Mouse (Mus musculus): Measurements from ENCODE around the gene Parg. TPM values are rescaled to one million over a fixed set of nuclear protein-coding genes. Genes with fewer than 3 reads are reported as not detected.

Gene Parg
- 49.2 TPM for polyA plus RNA-seq (2014; fragmentation: Illumina TruSeq; extraction: RNeasy Lipid Tissue Mini Kit (QIAGEN cat#74804); ENCODE audit: low read depth, low replicate concordance)

DNA sequence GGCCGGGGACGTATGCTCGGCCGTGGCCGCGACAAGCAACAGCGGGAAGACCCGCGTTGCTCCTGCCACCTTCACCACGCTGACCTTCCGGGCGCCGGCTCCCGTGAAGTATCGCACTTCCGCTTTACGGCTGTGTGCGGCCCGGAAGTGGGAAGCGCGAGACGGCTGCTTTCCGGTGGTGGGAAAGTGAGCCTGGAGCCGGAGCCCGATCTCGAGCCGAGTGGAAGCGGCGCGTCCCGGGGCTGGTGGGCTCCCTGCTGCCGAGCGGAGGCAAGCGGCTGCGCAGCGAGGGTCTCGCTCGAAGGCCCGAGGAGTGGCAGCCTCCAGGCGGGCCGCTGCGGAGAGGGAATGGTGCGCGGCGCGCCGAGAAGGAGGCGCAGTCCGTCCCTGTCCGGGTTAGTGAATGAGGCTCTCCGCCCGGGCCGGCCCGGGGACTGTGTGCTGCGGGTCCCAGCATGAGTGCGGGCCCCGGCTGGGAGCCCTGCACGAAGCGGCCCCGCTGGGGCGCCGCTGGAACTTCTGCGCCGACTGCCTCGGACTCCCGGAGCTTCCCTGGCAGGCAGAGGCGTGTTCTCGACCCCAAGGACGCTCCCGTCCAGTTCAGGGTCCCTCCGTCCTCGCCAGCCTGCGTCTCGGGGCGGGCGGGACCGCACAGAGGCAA is at the start of gene Parg, which contains the start of gene Timm23:
Gene Parg (plus strand): TSS at position 159 of the 661 bp plus-strand sequence.
Gene Timm23 (minus strand): TSS at position 108 of the 661 bp plus-strand sequence.

DNA sequence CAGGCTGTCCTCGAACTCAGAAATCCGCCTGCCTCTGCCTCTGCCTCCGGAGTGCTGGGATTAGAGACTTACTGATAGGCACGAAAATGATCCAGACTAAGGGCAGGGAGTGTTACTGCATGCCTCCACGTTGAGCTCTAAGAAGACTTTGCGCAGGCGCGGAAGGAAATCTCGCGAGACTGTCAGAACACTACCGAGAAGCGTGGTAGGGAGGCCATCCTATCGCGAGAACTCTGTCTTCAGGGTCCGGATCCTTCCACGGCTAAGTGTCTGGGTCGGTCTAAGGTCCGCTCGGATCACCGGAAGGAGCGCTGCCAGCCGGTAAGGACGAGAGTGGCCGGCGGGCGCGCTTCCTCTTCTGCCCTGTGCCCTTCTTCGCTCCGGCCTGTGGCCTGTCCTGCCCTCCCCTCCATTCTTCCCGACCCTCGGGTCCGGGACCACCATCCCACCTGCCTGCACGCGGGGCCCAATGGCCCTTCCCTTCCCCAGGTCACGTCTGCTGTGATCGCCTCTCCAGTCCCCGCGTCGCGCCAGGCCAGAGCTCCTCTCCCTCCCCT is 42.0 kb upstream of the Parg start, which contains the start of gene Ncoa4:
Gene Ncoa4 (plus strand): TSS at position 176 of the 557 bp plus-strand sequence.

DNA sequence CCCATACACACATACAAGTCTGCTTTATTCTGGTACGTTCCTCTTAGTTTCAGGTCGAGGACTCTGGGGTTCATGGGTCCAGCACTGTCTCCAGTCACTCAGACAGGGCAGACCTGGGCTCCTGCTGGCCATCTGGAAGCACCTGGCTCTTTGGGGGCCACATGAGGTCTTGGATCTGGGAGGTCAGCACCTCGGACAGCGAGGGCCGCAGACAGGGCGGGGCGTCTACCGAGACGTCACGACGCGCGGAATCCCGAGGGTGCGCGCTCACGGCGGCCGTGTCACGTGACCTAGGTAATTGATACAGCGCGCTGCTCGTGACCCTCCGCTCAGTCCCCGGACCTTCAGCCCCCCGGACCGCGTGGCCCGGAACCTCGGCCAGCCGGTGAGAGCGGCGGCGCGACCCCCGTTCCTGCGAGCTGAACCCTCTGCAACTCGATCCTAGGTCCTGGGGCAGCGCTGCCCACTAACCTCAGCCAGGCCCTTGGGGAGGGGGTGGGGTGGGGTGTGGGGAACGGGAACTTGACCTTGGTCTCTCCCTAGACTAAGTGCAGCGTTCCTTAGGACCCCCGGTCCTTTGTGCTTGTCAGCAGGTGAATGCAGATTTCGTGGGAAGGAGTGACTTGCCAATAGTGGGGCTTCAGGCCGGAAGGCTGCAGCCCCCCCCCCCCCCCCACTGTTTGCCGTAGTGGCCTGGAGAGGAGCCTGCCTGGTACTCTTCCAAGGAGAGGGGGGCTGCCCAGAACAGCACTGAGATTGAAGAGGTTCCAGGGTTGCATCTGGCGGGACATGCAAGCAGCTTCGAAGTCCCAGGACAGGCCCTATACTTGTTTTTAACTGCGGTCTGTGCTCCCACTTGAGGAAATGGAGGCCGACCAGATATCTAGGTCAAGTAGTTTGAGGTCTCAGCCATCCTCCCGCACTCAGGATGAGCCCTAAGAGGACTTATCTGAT is 120.3 kb downstream of the Parg start, which contains the start of gene Ogdhl:
Gene Ogdhl (plus strand): TSS at position 288 of the 954 bp plus-strand sequence.

Other genes with a start within 250 kb of the Parg start
- gene Galnt15, start 173.0 kb upstream of the Parg start, polyA plus RNA-seq (2014; fragmentation: Illumina TruSeq; extraction: RNeasy Lipid Tissue Mini Kit (QIAGEN cat#74804); ENCODE audit: low read depth, low replicate concordance), result 5.3 TPM
- 58.3 TPM for gene Oxnad1, start 116.6 kb upstream of the Parg start, polyA plus RNA-seq (2014; fragmentation: Illumina TruSeq; extraction: RNeasy Lipid Tissue Mini Kit (QIAGEN cat#74804); ENCODE audit: low read depth, low replicate concordance)
- gene Dph3, start 116.2 kb upstream of the Parg start, polyA plus RNA-seq (2014; fragmentation: Illumina TruSeq; extraction: RNeasy Lipid Tissue Mini Kit (QIAGEN cat#74804); ENCODE audit: low read depth, low replicate concordance), result 51.0 TPM
- not detected for gene Msmb, start 59.9 kb upstream of the Parg start, polyA plus RNA-seq (2014; fragmentation: Illumina TruSeq; extraction: RNeasy Lipid Tissue Mini Kit (QIAGEN cat#74804); ENCODE audit: low read depth, low replicate concordance)
- gene Ncoa4, start 42.1 kb upstream of the Parg start, polyA plus RNA-seq (2014; fragmentation: Illumina TruSeq; extraction: RNeasy Lipid Tissue Mini Kit (QIAGEN cat#74804); ENCODE audit: low read depth, low replicate concordance), result 228 TPM
- gene Timm23, start 51 bp upstream of the Parg start, polyA plus RNA-seq (2014; fragmentation: Illumina TruSeq; extraction: RNeasy Lipid Tissue Mini Kit (QIAGEN cat#74804); ENCODE audit: low read depth, low replicate concordance), result 92.7 TPM
- 0.09 TPM for gene Ogdhl, start 120.1 kb downstream of the Parg start, polyA plus RNA-seq (2014; fragmentation: Illumina TruSeq; extraction: RNeasy Lipid Tissue Mini Kit (QIAGEN cat#74804); ENCODE audit: low read depth, low replicate concordance)
- not detected for gene 1700024G13Rik, start 186.4 kb downstream of the Parg start, polyA plus RNA-seq (2014; fragmentation: Illumina TruSeq; extraction: RNeasy Lipid Tissue Mini Kit (QIAGEN cat#74804); ENCODE audit: low read depth, low replicate concordance)